Mouse (Mus musculus): ENCODE measurements around the gene Rhbdd1.
A peak's percentile ranks its signal among the peaks of the same experiment; 100 is the strongest.

Gene Rhbdd1

DNA sequence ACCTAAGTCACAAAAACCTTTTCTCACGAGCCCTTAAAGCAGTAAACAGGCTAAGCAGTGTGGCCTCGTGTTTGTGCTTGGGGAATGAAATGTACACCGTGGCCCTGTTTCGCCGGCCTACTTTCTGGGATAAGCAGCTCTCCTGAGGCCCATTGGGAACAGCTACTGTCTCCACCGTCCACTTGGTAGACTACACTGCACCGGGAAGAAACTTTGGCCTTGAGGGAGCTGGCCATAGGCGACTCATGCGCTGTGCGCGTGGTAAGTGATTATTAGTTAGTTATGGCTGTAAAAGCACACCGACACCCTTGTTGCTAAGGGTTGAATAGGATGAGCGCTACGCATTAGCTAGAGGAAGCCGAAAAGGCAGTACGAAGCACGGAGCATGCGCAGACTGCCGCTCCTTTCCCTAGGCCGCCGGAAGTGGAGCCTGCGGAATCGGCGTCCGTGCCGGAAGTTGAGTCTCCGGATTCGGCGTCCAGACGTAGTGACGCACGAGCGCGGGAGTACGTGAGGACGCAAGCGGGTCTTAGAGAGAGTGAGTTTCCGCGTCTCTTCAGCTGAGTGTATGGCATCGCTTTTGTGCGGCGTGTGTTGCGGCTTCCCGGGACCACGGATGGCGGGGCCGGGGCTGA is at the start of gene Rhbdd1:
Rhbdd1 (plus strand) TSS at position 342 of the 635 bp plus-strand sequence.
- DNase-seq: peak; percentile 92 to 95

GRCm38 (mm10) chr1:82267547-82267946 is 48.7 kb upstream of the Rhbdd1 start:
- DNase-seq: no peak

GRCm38 (mm10) chr1:82272231-82272630 is 44.0 kb upstream of the Rhbdd1 start:
- no peak for DNase-seq

DNA sequence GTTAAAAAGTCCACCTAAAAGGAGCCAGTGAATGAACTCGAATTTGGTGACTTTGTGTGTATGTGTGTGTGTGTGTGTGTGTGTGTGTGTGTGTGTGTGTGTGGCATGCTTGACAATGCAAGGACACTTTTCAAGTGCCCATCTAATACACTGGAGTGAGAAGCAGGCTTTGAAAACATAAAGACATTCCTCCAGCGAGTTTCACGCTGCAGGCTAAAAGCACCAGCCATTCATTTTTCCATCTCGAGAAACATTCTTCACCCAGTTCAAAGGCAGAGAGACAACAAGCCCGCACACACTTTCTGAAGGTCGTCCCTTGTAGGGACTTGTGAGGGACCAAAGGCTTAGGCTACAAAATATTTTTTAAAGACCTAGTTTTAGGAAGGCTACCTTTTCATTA is 42.7 kb upstream of the Rhbdd1 start:
- no peak for DNase-seq

GRCm38 (mm10) chr1:82274361-82274760 is 41.9 kb upstream of the Rhbdd1 start:
- DNase-seq: no peak

DNA sequence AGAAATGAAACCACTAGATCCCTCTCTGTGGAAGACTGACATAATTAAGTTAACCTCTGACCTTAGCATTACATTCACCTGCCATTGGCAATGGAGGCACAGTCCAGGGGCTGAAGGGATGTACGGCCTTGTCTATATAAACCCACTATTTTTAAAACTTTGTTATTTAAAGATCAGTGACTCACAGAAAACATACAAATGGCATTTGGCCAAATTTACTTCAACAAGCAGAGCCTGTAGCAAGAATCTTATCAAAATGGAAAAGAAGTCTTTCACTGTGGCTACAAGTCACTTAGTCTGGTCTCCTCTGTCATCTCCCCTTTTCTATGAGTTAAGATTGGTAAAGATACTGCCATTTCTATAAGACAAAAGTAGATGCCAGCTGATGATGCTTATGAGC is 36.5 kb upstream of the Rhbdd1 start:
- DNase-seq: no peak

GRCm38 (mm10) chr1:82281823-82282222 is 34.4 kb upstream of the Rhbdd1 start:
- DNase-seq: no peak

GRCm38 (mm10) chr1:82282992-82283611 is 33.1 kb upstream of the Rhbdd1 start:
- peak; percentile 68 to 72 for DNase-seq

GRCm38 (mm10) chr1:82283901-82284301 is 32.4 kb upstream of the Rhbdd1 start:
- no peak for DNase-seq

- no peak for DNase-seq
Measured at GRCm38 (mm10) chr1:82284403-82284802, 31.8 kb upstream of the Rhbdd1 start.

- DNase-seq: no peak
Measured at GRCm38 (mm10) chr1:82285461-82286189, 30.6 kb upstream of the Rhbdd1 start.

DNA sequence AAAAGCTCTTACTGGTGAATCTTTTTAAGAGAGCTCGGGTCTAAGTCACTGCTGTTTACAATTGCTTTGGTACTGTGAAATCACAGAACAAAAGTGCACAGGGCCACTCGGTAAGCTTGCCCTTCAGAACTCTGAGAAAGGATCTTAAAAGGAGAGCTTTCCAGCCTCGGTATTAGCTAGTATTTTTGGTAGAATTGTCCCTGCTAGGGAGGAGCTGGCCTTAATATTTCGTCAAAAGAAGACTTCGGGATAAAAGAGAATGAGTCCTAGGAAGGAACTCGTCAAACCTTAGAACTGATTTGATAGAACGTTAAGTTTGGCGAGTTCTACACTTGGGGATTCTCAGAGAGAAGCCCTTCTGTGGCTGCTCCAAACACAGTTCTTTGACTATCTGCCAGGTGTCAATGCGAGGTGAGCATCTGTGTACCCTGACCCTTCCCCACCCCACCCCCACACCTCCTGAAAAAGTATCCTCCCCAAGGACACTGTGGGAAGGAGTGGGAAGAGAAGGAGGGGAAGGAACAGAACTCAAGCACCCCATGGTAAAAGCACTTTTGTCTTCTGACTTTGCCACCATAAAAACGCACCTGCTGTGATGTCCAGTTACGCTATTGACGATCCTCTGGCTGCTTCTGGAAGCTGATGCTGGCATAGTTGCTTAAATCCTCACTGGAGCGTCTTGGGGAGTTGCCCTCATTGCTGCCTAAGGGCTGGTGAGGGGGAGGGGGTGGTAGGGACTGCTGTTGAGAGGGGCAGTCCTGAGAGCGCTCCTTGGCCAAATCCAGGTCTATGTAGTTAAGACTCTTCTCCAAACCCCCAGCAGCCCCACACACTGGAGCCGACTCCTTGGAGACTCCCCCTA is 29.8 kb upstream of the Rhbdd1 start:
- no peak for DNase-seq

DNA sequence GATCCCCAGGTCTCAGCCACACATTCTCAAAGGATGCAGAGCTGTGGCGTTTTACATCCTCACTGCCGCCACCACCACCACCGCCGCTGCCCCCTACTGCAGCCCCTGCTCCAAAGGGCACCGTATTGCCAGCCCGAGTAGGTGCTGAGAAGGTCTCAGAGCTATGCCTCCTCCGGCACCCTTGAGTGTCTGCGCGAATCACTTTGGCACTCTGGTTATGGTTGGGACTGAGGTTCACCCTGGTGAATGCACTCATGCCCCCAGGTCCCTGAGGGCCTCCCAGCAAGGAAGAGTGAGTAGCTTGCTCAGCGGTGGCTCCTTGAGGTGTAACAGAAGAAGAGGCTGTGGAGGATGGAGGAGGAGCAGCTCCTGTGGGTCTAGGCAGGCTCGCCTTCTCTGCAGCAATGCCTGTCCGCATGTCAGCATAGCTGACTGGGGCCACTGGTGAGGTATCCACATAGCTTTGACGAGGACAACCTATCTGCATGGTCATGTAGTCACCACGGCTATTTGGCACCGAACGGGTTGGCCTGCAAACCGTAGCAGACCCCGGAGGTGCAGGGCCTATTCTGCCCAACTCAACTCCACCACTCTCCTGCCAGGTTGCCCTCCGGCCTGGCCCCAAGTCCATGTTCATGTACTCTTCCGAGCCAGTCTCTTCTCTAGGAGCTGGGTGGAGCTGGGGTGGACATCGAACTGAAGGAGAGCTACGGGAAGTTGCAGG is 29.0 kb upstream of the Rhbdd1 start:
- DNase-seq: no peak

- no peak for DNase-seq
Measured at GRCm38 (mm10) chr1:82287776-82288325, 28.4 kb upstream of the Rhbdd1 start.

- no peak for DNase-seq
Measured at GRCm38 (mm10) chr1:82288421-82288990, 27.7 kb upstream of the Rhbdd1 start.

DNA sequence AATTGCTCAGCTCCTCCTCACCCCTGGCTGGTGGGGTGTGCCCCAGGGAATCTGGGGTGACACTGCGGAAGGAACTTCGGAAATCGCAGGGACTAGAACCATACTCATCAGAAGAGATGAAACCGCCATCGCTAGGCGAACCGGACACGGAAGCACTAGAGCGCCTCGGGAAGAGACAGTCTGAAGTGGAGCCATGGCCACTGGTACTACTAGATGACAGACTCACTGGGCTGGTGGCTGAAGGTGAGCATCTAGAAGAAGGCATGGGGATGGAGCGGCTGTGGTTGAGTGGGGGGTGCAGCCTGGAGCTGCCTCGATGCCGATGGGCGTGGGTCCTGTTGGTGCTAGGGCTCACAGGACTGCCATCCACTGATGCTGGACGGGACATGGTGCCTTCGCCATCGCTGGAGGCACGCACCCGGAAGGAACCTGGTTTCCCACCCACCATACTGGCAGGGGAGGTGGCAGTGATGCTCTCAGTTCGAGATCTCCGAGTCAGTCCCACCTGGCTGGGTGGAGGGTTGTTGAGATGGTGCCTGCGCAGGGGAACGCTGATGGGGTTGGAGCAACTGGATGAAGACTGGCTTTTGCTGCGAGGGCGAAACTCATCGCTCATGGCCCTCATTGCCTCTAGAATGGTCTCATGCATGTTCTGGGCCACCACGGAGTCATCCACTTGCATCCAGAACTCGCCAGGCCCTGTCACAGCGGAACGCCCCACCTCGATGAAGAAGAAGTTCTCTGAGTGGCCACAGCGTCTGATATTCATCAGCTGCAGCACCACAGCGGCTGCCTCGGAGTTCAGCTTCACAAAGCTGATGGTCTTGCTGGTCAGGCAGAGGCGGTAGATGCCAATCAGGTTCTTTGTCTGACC is 26.9 kb upstream of the Rhbdd1 start:
- DNase-seq: peak in 1 of 2 experiments; percentile 3

DNA sequence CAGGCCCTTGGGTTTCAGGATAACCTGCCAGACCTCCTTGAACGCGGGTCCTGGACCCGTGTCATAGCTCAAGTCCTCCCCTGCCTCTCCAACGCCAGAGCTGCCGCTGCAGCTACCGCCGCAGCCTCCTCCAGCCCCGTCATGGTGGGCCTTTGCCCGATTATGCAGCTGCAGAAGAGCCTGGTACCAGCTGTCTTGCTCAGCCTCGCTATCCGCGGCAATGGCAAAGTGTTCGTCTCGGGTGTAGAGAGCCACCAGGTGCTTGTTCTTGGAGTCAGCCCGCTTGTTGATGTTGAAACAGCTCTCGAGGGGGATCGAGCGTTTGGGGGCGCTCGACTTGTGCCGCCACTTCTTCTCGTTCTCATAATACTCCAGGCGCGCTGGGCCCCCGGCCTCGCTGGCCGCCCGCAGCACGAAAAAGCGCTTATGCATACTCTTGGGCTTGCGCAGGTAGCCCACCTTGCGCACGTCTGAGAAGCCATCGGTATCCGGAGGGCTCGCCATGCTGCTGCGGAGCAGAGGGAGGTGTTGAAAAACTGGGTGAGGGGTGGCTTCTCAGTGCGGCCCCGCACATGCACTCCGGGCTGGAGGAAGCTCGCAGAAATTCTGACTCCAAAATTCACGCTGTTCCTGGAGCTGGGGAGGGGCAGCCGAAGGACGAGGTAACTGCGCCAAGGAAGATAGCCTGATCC is 26.1 kb upstream of the Rhbdd1 start:
- peak; percentile 3 to 7 for DNase-seq

GRCm38 (mm10) chr1:82290723-82291150 is 25.5 kb upstream of the Rhbdd1 start:
- DNase-seq: peak; percentile 14 to 22

DNA sequence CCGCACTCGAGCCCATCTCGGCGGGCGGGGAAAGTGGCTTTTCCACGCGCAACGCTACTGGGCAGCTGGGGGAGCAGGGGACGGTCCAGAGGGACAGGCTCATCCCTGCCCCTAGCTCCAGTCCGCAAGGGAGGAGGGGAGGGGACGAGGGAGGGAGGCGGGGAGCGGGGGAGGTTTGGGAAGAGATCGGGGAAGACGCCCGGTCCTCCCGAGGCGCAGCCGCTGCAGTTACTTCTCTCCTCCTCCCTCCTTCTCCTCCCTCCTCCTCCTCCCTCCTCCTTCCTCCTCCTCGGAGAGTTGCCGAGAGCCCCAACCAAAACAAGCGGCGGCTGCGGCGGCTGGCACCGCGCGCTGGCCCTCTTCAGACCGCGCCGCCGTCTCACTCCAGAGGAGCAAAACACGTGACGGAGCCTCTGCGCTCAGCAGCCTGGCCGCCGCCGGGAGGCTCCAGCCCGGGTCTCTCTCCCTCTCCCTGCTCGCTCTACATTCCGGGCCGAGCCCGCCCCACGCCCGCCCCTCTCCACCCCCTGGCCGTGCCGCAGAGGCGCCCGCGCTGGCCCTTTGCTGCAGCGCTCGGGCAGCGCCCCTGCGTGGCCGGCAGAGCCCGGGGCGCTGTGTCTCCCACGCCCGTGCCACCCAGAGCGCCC is 25.0 kb upstream of the Rhbdd1 start, which contains the start of gene Irs1:
Irs1 (minus strand) TSS at position 266 of the 647 bp plus-strand sequence.
- DNase-seq: peak; percentile 23 to 36

Data from thymus, adult 18-20 months (tissue).